Mouse (Mus musculus) effector memory CD4-positive, alpha-beta T cell, adult 7 months (primary cell): ENCODE measurements around the gene Mup12. TPM values are rescaled to one million over a fixed set of nuclear protein-coding genes. Genes with fewer than 3 reads are reported as not detected.

Source experiments
- polyA plus RNA-seq: library from polyadenylated mRNA; unstranded; fragments of 100-300 nt; shearing (Covaris generic); gene quantifications from one replicate; pipeline ENCODE4 v1.2.1, GENCODE M21; 2017

The Mup12 gene
- not detected for polyA plus RNA-seq

DNA sequence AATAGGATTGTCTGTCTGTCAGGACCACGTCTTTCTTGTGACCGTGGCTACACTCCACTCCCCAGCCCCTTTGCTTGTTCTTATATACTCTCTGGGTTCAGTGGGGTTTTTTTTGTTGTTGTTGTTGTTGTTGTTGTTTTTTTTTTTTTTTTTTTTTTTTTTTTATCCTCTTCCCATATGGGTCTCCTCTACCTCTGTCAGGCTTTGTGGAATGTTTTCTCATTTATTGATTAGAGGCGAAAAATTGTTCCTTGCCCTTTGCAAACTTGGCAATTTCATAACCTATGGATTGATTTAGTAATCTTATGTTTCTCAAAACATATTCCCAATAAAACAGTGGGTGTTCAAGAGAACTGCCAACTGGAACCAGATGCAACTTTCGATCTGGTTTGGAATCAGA lies at the start of gene Mup12:
Gene Mup12, minus strand, starts transcription at position 101 of the 400 bp plus-strand sequence.

Other genes with a start within 250 kb of the Mup12 start
- 0.74 TPM for gene Mup1, start 239.4 kb downstream of the Mup12 start, polyA plus RNA-seq
- not detected for gene Mup10, start 159.1 kb downstream of the Mup12 start, polyA plus RNA-seq
- 4.4 TPM for gene Mup11, start 78.9 kb downstream of the Mup12 start, polyA plus RNA-seq
- not detected for gene Mup22, start 80.1 kb upstream of the Mup12 start, polyA plus RNA-seq